Mouse (Mus musculus) right cerebral cortex, adult 18-20 months (tissue): ENCODE results near the gene Rpl36a.
"Not testable (repeated sequence)": the region's sequence is repeated elsewhere in the genome, so short reads cannot be mapped to it uniquely, and the experiment has no call there.

ENCODE experiments used
- DNase-seq: peaks from one replicate; pipeline ENCODE4 v3.0.0; 2022; ENCODE audit warnings: mixed read lengths

The Rpl36a gene

GRCm38 (mm10) chrX:134585103-134586002 lies at the start of gene Rpl36a:
Gene Rpl36a, plus strand, starts transcription at chrX:134585654.
- DNase-seq, result peak; percentile 88

- DNase-seq, result not testable (repeated sequence)
These were observed 45.7 kb upstream of the Rpl36a start for GRCm38 (mm10) chrX:134539795-134540194.

- no peak for DNase-seq
These were observed 44.9 kb upstream of the Rpl36a start for GRCm38 (mm10) chrX:134540414-134541135.

- DNase-seq, result peak; percentile 35
These were observed 44.1 kb upstream of the Rpl36a start, which contains the start of gene Timm8a1 for GRCm38 (mm10) chrX:134541145-134541954. Gene Timm8a1, minus strand, starts transcription at chrX:134541865.

- no peak for DNase-seq
These were observed 43.5 kb upstream of the Rpl36a start for GRCm38 (mm10) chrX:134541955-134542308.

GRCm38 (mm10) chrX:134547330-134547729 lies 38.1 kb upstream of the Rpl36a start:
- DNase-seq, result no peak

- peak; percentile 4 for DNase-seq
These were observed 34.6 kb upstream of the Rpl36a start for GRCm38 (mm10) chrX:134550903-134551302.

- no peak for DNase-seq
These were observed 32.1 kb upstream of the Rpl36a start for GRCm38 (mm10) chrX:134553326-134553725.

GRCm38 (mm10) chrX:134554425-134554824 lies 31.0 kb upstream of the Rpl36a start:
- DNase-seq, result no peak

GRCm38 (mm10) chrX:134564326-134564725 lies 21.1 kb upstream of the Rpl36a start:
- DNase-seq, result no peak

- no peak for DNase-seq
These were observed 18.8 kb upstream of the Rpl36a start for GRCm38 (mm10) chrX:134566536-134567222.

- DNase-seq, result no peak
These were observed 7.6 kb upstream of the Rpl36a start for GRCm38 (mm10) chrX:134577896-134578295.

- no peak for DNase-seq
These were observed 4.7 kb upstream of the Rpl36a start for GRCm38 (mm10) chrX:134580528-134581305.

GRCm38 (mm10) chrX:134582270-134582669 lies 3.2 kb upstream of the Rpl36a start:
- no peak for DNase-seq

GRCm38 (mm10) chrX:134582888-134583669 lies 2.4 kb upstream of the Rpl36a start, which contains the start of gene Btk:
Gene Btk, minus strand, starts transcription at chrX:134583570.
- no peak for DNase-seq

- DNase-seq, result no peak
These were observed 993 bp downstream of the Rpl36a start for GRCm38 (mm10) chrX:134586447-134586846.

GRCm38 (mm10) chrX:134588261-134588660 lies 2.8 kb downstream of the Rpl36a start:
- DNase-seq, result no peak

GRCm38 (mm10) chrX:134588997-134589396 lies 3.5 kb downstream of the Rpl36a start:
- no peak for DNase-seq

GRCm38 (mm10) chrX:134589836-134590235 lies 4.4 kb downstream of the Rpl36a start:
- no peak for DNase-seq

GRCm38 (mm10) chrX:134599922-134600565 lies 14.6 kb downstream of the Rpl36a start:
- no peak for DNase-seq
